Mouse (Mus musculus): ENCODE data around the gene Pkp3. TPM values are rescaled to one million over a fixed set of nuclear protein-coding genes. Genes with fewer than 3 reads are reported as not detected.

The Pkp3 gene
- polyA plus RNA-seq, 1 experiment from 2014 or later = 0.67 TPM

DNA sequence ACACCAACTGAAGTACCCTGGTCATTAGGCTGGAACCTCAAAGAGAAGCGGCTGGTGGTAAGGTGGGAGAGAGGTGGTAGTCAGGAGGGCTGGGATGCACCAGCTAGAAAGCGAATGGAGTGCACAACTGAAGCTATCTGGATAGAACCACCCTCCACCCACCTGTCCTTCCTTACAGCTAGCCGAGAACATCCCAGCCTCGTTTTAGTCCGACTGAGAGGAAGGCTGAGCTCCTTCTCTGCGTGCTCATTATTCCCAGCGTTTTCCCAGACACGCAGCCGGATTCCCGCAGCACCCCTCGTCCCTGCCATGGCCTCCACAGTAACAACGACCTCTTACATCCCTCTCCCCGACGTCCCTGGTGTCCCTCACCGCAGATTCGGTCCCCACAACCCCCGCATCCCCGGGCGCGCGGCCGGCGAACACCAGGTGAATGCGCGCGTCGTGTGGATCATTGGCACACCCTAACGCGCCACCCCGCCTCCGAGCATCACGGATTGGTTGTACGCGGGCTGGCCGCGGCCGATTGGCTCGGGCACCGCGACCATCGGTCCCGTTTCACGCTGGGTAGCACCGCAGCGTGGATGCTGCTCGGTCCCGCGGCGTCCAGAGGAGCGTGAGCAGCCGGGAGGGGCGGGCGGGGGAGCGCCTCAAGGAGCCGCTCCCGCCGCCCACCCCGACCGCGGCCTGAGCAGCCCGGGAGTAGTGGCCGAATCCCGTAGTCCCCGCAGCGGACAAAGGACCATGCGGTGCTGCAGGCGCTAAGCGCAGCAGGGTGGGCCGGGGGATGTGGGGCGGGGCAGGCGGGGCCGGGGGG lies 17.4 kb upstream of the Pkp3 start, which contains the start of gene B4galnt4:
Gene B4galnt4, plus strand, starts transcription at position 679 of the 817 bp plus-strand sequence.
- H3K36me3 ChIP-seq (ENCODE audit: control insufficient read depth, insufficient read depth, low read length) = no peaks in the 10 kb centered on the region
- 0 out of 2 replicates have a peak, but pooled peaks cover 4% of the 10 kb centered on the region for H3K4me1 ChIP-seq (ENCODE audit: control insufficient read depth, insufficient read depth, low read length)
- no peaks in the 10 kb centered on the region for H3K9me3 ChIP-seq (replicated peaks; ENCODE audit: control insufficient read depth, low read length)
- under 1% methylated on average over 68 of the region's 72 CpGs for WGBS (ENCODE audit: insufficient replicate concordance)
- no peak within 1 kb of the TSS for H3K27ac ChIP-seq (ENCODE audit: low read depth, low read length)
- H3K27me3 ChIP-seq (ENCODE audit: control insufficient read depth, insufficient read depth, low read length) = peaks cover 57% of the 10 kb centered on the region
- peak within 1 kb of the TSS; percentile 63 for H3K4me3 ChIP-seq (ENCODE audit: low read depth, low read length)
- H3K9ac ChIP-seq (ENCODE audit: low read depth, low read length) = peak within 1 kb of the TSS; percentile 66
- peak within 1 kb of the TSS; percentile 92 for H3K4me2 ChIP-seq
- ATAC-seq (replicated peaks; ENCODE audit: insufficient number of reproducible peaks, low FRiP score, low TSS enrichment) = peak; percentile 77

DNA sequence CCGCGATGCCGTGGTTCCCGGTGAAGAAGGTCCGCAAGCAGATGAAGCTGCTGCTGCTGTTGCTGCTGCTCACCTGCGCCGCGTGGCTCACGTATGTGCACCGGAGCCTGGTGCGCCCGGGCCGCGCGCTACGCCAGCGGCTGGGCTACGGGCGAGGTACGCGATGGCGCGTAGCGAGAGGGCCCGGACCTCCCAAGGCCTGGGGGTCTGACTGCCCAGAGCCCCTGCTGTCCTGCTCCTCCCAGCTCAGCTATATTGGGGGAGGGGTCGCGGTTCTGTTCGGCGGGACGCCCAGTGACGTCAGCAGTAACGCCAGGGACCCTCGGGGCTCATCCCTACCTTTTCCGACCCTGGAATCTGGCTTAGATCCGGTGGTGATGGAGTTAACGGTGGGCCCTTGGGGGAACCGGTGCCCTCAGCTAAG lies 16.7 kb upstream of the Pkp3 start:
- Histone ChIP-seq H3K36me3 (ENCODE audit: control insufficient read depth, insufficient read depth, low read length) (no peaks in the 10 kb centered on the region), H3K27me3 (ENCODE audit: control insufficient read depth, insufficient read depth, low read length) (peaks cover 62% of the 10 kb centered on the region), H3K4me2 (peak overlapping the region; percentile 92), H3K9ac (ENCODE audit: low read depth, low read length) (peak overlapping the region; percentile 66), H3K4me1 (ENCODE audit: control insufficient read depth, insufficient read depth, low read length) (0 out of 2 replicates have a peak, but pooled peaks cover 4% of the 10 kb centered on the region), H3K4me3 (ENCODE audit: low read depth, low read length) (peak overlapping the region; percentile 63), H3K27ac (ENCODE audit: low read depth, low read length) (no peak overlapping the region), H3K9me3 (replicated peaks; ENCODE audit: control insufficient read depth, low read length) (no peaks in the 10 kb centered on the region)
- under 1% methylated on average over 23 of the region's 37 CpGs for whole genome bisulfite sequencing (ENCODE audit: insufficient replicate concordance)
- peak; percentile 3; the same call in 1 of the 2 replicates for ATAC-seq (replicated peaks; ENCODE audit: insufficient number of reproducible peaks, low FRiP score, low TSS enrichment)

DNA sequence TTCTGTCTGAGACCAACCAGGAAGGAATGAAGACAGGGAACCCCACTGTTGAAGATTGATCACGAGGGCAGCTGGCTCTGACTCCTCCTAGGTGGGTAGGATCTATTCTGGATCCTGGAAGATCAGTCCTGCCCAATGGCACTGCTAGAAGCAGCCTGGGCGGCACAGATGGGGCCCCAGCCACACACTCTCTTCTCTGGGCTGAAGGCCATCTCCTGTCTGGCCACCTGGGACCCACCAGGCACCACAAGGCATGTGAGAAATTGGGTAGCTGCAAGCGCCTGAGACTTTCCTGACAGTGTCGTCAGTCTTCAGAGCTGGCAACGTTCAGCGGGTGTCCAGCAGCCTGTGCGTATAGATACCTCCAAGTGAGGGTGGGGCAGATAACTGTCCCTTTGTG lies 15.5 kb upstream of the Pkp3 start:
- no peak overlapping the region for H3K4me2 ChIP-seq
- H3K27me3 ChIP-seq (ENCODE audit: control insufficient read depth, insufficient read depth, low read length) = peaks cover 72% of the 10 kb centered on the region
- no peak for ATAC-seq (replicated peaks; ENCODE audit: insufficient number of reproducible peaks, low FRiP score, low TSS enrichment)
- 0 out of 2 replicates have a peak, but pooled peaks cover 4% of the 10 kb centered on the region for H3K4me1 ChIP-seq (ENCODE audit: control insufficient read depth, insufficient read depth, low read length)
- H3K9ac ChIP-seq (ENCODE audit: low read depth, low read length) = no peak overlapping the region
- no peak overlapping the region for H3K27ac ChIP-seq (ENCODE audit: low read depth, low read length)
- WGBS (ENCODE audit: insufficient replicate concordance) = 72% methylated on average over 7 of the region's 7 CpGs
- H3K36me3 ChIP-seq (ENCODE audit: control insufficient read depth, insufficient read depth, low read length) = no peaks in the 10 kb centered on the region
- no peaks in the 10 kb centered on the region for H3K9me3 ChIP-seq (replicated peaks; ENCODE audit: control insufficient read depth, low read length)
- H3K4me3 ChIP-seq (ENCODE audit: low read depth, low read length) = no peak overlapping the region

DNA sequence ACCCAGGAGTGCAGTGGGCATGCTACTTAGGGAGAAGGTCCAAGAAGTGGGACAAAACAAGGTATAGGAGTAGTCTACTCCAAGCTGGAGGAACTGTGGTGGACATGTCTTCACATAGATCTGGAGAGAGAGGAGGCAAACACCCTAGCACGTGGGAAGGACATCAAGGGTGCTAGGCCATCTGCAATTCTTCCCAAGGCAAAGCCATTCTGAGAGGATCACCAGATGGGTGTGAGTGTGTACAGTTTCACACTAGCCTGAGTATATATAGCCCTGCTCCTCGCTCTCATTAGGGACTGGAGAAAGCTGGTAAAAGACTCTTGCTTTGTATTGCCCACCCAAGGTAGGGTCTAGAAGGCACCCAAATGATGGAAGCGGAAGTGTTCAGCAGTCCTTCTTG lies 14.7 kb upstream of the Pkp3 start:
- Histone ChIP-seq H3K27ac (ENCODE audit: low read depth, low read length) (no peak overlapping the region), H3K9ac (ENCODE audit: low read depth, low read length) (no peak overlapping the region), H3K9me3 (replicated peaks; ENCODE audit: control insufficient read depth, low read length) (no peaks in the 10 kb centered on the region), H3K4me3 (ENCODE audit: low read depth, low read length) (no peak overlapping the region), H3K4me2 (no peak overlapping the region), H3K4me1 (ENCODE audit: control insufficient read depth, insufficient read depth, low read length) (0 out of 2 replicates have a peak, but pooled peaks cover 4% of the 10 kb centered on the region), H3K36me3 (ENCODE audit: control insufficient read depth, insufficient read depth, low read length) (no peaks in the 10 kb centered on the region), H3K27me3 (ENCODE audit: control insufficient read depth, insufficient read depth, low read length) (peaks cover 75% of the 10 kb centered on the region)
- no peak for ATAC-seq (replicated peaks; ENCODE audit: insufficient number of reproducible peaks, low FRiP score, low TSS enrichment)
- 66% methylated on average over 3 of the region's 3 CpGs for WGBS (ENCODE audit: insufficient replicate concordance)

DNA sequence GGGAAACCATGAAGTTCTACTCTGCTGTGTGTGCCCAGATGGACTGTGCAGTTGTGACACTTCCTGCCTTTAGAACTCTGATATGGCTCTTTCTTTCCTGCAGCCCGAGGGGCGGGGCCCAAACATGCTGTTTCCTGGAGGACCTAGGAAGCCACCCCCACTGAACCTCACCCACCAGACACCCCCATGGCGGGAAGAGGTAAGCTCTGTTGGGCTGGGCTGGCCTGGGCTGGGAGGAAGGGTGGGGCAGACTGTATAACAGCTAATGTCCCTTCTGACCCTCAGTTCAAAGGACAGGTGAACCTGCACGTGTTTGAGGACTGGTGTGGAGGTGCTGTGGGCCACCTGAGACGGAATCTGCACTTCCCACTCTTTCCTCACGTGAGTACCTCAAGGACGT lies 13.8 kb upstream of the Pkp3 start:
- Histone ChIP-seq H3K9ac (ENCODE audit: low read depth, low read length) (no peak overlapping the region), H3K4me3 (ENCODE audit: low read depth, low read length) (no peak overlapping the region), H3K27ac (ENCODE audit: low read depth, low read length) (no peak overlapping the region), H3K9me3 (replicated peaks; ENCODE audit: control insufficient read depth, low read length) (no peaks in the 10 kb centered on the region), H3K4me1 (ENCODE audit: control insufficient read depth, insufficient read depth, low read length) (0 out of 2 replicates have a peak, but pooled peaks cover 4% of the 10 kb centered on the region), H3K36me3 (ENCODE audit: control insufficient read depth, insufficient read depth, low read length) (no peaks in the 10 kb centered on the region), H3K4me2 (no peak overlapping the region), H3K27me3 (ENCODE audit: control insufficient read depth, insufficient read depth, low read length) (peaks cover 75% of the 10 kb centered on the region)
- 70% methylated on average over 7 of the region's 7 CpGs for WGBS (ENCODE audit: insufficient replicate concordance)
- ATAC-seq (replicated peaks; ENCODE audit: insufficient number of reproducible peaks, low FRiP score, low TSS enrichment) = no peak

DNA sequence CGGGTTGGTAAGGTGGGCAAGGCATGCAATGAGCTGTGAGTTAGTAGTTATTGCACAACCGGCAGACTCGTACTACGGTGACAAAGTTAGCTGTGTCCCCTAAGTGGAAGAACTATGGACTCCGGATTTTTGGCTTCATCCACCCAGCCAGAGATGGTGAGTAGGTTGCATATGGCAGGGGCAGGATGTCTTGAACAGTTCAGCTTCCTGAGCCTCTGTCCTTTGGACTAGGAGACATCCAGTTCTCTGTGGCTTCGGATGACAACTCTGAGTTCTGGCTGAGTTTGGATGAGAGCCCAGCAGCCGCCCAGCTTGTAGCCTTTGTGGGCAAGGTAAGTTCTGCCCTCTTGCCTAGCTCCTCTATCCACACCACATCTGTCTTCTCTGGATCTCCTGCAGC lies 13.4 kb upstream of the Pkp3 start:
- no peak for ATAC-seq (replicated peaks; ENCODE audit: insufficient number of reproducible peaks, low FRiP score, low TSS enrichment)
- H3K27ac ChIP-seq (ENCODE audit: low read depth, low read length) = no peak overlapping the region
- H3K4me3 ChIP-seq (ENCODE audit: low read depth, low read length) = no peak overlapping the region
- 81% methylated on average over 7 of the region's 7 CpGs for WGBS (ENCODE audit: insufficient replicate concordance)
- H3K4me2 ChIP-seq = no peak overlapping the region
- no peak overlapping the region for H3K9ac ChIP-seq (ENCODE audit: low read depth, low read length)
- H3K9me3 ChIP-seq (replicated peaks; ENCODE audit: control insufficient read depth, low read length) = no peaks in the 10 kb centered on the region
- H3K4me1 ChIP-seq (ENCODE audit: control insufficient read depth, insufficient read depth, low read length) = 0 out of 2 replicates have a peak, but pooled peaks cover 4% of the 10 kb centered on the region
- H3K36me3 ChIP-seq (ENCODE audit: control insufficient read depth, insufficient read depth, low read length) = no peaks in the 10 kb centered on the region
- peaks cover 73% of the 10 kb centered on the region for H3K27me3 ChIP-seq (ENCODE audit: control insufficient read depth, insufficient read depth, low read length)

DNA sequence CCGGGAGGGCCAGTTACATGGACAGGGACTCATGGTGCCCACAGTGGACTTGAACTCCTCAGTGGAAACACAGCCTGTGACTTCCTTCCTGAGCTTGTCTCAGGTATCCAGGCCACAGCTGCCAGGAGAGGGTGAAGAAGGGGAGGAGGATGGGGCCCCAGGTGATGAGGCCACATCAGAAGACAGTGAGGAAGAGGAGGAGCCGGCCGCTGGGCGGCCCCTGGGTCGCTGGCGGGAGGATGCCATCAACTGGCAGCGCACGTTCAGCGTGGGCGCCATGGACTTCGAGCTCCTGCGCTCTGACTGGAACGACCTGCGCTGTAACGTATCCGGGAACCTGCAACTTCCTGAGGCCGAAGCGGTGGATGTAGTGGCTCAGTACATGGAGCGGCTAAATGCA lies 9.7 kb upstream of the Pkp3 start:
- WGBS (ENCODE audit: insufficient replicate concordance) = 62% methylated on average over 19 of the region's 19 CpGs
- no peak overlapping the region for H3K4me2 ChIP-seq
- H3K27me3 ChIP-seq (ENCODE audit: control insufficient read depth, insufficient read depth, low read length) = peaks cover 65% of the 10 kb centered on the region
- no peaks in the 10 kb centered on the region for H3K36me3 ChIP-seq (ENCODE audit: control insufficient read depth, insufficient read depth, low read length)
- no peak overlapping the region for H3K4me3 ChIP-seq (ENCODE audit: low read depth, low read length)
- H3K27ac ChIP-seq (ENCODE audit: low read depth, low read length) = no peak overlapping the region
- H3K4me1 ChIP-seq (ENCODE audit: control insufficient read depth, insufficient read depth, low read length) = peaks cover 4% of the 10 kb centered on the region
- no peak for ATAC-seq (replicated peaks; ENCODE audit: insufficient number of reproducible peaks, low FRiP score, low TSS enrichment)
- H3K9me3 ChIP-seq (replicated peaks; ENCODE audit: control insufficient read depth, low read length) = no peaks in the 10 kb centered on the region
- H3K9ac ChIP-seq (ENCODE audit: low read depth, low read length) = no peak overlapping the region

DNA sequence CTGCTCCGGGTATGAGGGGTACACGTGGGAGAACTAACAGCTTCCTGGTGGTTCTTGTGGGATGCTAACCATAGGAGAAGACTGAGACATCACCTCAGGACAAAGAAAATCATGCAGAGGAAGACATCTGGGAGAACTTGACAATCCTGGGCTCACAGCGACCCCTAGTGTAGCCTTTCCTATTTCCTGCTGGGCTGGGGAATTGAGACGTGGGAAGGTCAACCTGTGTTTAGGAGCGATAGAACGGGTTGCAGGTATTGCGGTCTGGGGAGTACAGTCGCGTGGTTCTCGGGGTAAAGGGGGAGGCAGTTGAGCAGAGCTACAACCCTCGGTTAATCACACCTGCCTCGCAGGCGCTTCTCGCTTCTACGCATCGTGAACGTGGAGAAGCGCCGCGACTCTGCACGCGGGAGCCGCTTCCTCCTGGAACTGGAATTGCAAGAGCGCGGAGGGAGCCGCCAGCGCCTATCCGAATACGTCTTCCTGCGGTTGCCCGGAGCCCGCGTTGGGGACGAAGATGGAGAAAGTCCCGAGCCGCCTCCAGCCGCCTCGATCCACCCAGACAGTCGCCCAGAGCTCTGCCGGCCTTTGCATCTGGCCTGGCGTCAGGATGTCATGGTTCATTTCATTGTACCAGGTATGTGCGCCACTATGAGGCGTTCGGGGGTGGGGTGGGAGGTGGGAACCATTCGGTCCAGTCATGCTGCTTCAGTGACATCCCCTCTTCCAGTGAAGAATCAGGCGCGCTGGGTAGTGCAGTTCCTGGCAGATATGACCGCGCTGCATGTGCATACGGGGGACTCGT lies 7.8 kb upstream of the Pkp3 start:
- WGBS (ENCODE audit: insufficient replicate concordance) = under 1% methylated on average over 51 of the region's 51 CpGs
- Histone ChIP-seq H3K9ac (ENCODE audit: low read depth, low read length) (peak overlapping the region; percentile 52), H3K4me2 (peak overlapping the region; percentile 78), H3K4me3 (ENCODE audit: low read depth, low read length) (peak overlapping the region; percentile 40), H3K27ac (ENCODE audit: low read depth, low read length) (no peak overlapping the region), H3K27me3 (ENCODE audit: control insufficient read depth, insufficient read depth, low read length) (peaks cover 69% of the 10 kb centered on the region), H3K4me1 (ENCODE audit: control insufficient read depth, insufficient read depth, low read length) (peaks cover 4% of the 10 kb centered on the region), H3K36me3 (ENCODE audit: control insufficient read depth, insufficient read depth, low read length) (no peaks in the 10 kb centered on the region), H3K9me3 (replicated peaks; ENCODE audit: control insufficient read depth, low read length) (no peaks in the 10 kb centered on the region)
- no peak for ATAC-seq (replicated peaks; ENCODE audit: insufficient number of reproducible peaks, low FRiP score, low TSS enrichment)

Measured in heart, embryonic 11.5 days (tissue).